Mouse (Mus musculus): Measurements from ENCODE around the gene Thy1. TPM values are rescaled to one million over a fixed set of nuclear protein-coding genes. Genes with fewer than 3 reads are reported as not detected.

Gene Thy1
- polyA plus RNA-seq, 1 experiment from 2014 or later: 2.4 TPM

DNA sequence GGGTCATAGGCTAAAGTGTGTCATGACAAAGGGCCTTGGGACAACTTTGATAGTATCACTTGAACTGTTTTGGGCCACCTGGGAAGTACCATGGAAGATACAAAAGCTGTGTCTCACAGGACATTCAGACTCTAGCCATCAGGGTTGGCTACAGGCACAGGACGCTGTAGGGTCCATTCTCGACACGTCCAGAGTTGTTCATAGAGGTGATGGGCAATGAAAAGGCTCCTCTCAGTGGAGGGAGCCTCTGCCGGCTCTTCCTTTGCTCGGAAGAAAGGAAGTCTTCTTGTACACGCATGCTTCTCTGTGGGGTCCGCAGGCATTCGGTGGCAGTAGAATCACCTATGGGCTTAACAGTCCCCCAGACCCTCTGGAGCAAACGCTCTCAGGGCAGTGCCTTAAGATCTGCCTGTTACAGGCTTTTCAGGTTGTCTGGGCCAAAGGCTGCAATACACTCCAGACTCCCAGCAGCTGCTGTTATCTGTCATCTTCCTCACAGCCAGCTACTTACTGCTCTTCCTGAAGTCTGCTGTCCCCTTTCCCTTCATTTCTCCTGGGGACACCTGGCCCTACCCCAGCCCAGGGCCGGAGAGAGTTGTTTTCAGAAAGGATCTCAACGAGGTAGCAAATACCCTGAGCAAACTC lies 34.2 kb downstream of the Thy1 start:
- H3K4me1 ChIP-seq (ENCODE audit: control insufficient read depth, insufficient read depth, low read length): 0 out of 2 replicates have a peak, but pooled peaks cover 2% of the 10 kb centered on the region
- DNase-seq (ENCODE audit: low spot score) (no peak), ATAC-seq (replicated peaks; ENCODE audit: insufficient number of reproducible peaks, low FRiP score, low TSS enrichment, low read depth) (no peak)
- H3K9me3 ChIP-seq (replicated peaks; ENCODE audit: control insufficient read depth, low read length): no peaks in the 10 kb centered on the region
- H3K4me2 ChIP-seq (ENCODE audit: low read depth, low read length): no peak overlapping the region
- no peaks in the 10 kb centered on the region for H3K36me3 ChIP-seq (replicated peaks; ENCODE audit: control insufficient read depth, insufficient read depth, low read depth, low read length)
- H3K4me3 ChIP-seq (ENCODE audit: low read depth, low read length): no peak overlapping the region
- no peak overlapping the region for H3K9ac ChIP-seq (replicated peaks; ENCODE audit: low read length)
- no peak overlapping the region for H3K27ac ChIP-seq (replicated peaks; ENCODE audit: low read depth, low read length)
- no peaks in the 10 kb centered on the region for H3K27me3 ChIP-seq (ENCODE audit: control insufficient read depth, insufficient read depth, low read length)
- 84% methylated on average over 11 of the region's 11 CpGs for WGBS

DNA sequence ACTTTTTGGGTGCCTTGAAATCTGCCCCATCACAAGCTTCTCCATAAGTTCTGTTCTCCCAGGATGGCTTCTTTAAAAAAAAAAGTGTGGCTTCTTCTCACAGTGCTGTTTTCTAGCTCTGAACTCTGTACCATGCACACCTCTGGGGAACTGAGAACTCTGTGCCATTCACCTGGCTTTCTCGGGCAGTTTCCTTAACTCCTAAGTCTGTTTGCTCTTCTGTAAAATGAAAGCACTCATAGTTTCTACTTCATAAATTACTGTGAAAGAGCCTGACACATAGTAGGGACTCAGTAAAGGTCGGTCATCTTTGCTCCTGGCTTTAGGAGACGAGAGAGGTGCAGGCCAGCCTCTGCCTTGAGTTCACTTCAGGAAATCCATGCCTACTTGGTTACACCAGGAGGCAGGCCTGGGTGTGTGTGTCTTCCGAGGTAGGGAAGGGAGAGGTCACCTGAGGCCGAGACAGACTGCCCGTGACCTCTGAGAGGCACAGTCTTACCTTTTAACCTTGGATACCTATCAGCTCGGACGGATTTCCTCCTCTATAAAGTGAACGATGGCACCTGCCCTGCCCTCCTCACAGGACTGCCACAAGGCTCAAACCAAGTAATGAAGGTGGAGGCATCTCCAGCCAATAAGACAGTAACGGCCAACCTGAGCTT lies 35.1 kb downstream of the Thy1 start:
- DNase-seq (ENCODE audit: low spot score): no peak
- no peaks in the 10 kb centered on the region for H3K4me1 ChIP-seq (ENCODE audit: control insufficient read depth, insufficient read depth, low read length)
- H3K27me3 ChIP-seq (ENCODE audit: control insufficient read depth, insufficient read depth, low read length): no peaks in the 10 kb centered on the region
- WGBS: 74% methylated on average over 10 of the region's 10 CpGs
- H3K27ac ChIP-seq (replicated peaks; ENCODE audit: low read depth, low read length): no peak overlapping the region
- no peak overlapping the region for H3K4me3 ChIP-seq (ENCODE audit: low read depth, low read length)
- H3K9me3 ChIP-seq (replicated peaks; ENCODE audit: control insufficient read depth, low read length): no peaks in the 10 kb centered on the region
- ATAC-seq (replicated peaks; ENCODE audit: insufficient number of reproducible peaks, low FRiP score, low TSS enrichment, low read depth): no peak
- H3K36me3 ChIP-seq (replicated peaks; ENCODE audit: control insufficient read depth, insufficient read depth, low read depth, low read length): no peaks in the 10 kb centered on the region
- H3K4me2 ChIP-seq (ENCODE audit: low read depth, low read length): no peak overlapping the region
- no peak overlapping the region for H3K9ac ChIP-seq (replicated peaks; ENCODE audit: low read length)

GRCm38 (mm10) chr9:44078955-44079756 lies 36.0 kb downstream of the Thy1 start:
- no peaks in the 10 kb centered on the region for H3K9me3 ChIP-seq (replicated peaks; ENCODE audit: control insufficient read depth, low read length)
- DNase-seq (ENCODE audit: low spot score) (no peak), ATAC-seq (replicated peaks; ENCODE audit: insufficient number of reproducible peaks, low FRiP score, low TSS enrichment, low read depth) (no peak)
- H3K9ac ChIP-seq (replicated peaks; ENCODE audit: low read length): no peak overlapping the region
- WGBS: 42% methylated on average over 16 of the region's 16 CpGs
- no peaks in the 10 kb centered on the region for H3K36me3 ChIP-seq (replicated peaks; ENCODE audit: control insufficient read depth, insufficient read depth, low read depth, low read length)
- H3K4me2 ChIP-seq (ENCODE audit: low read depth, low read length): no peak overlapping the region
- no peaks in the 10 kb centered on the region for H3K27me3 ChIP-seq (ENCODE audit: control insufficient read depth, insufficient read depth, low read length)
- no peaks in the 10 kb centered on the region; the same call in 1 of the 2 replicates for H3K4me1 ChIP-seq (ENCODE audit: control insufficient read depth, insufficient read depth, low read length)
- H3K27ac ChIP-seq (replicated peaks; ENCODE audit: low read depth, low read length): no peak overlapping the region
- H3K4me3 ChIP-seq (ENCODE audit: low read depth, low read length): no peak overlapping the region

DNA sequence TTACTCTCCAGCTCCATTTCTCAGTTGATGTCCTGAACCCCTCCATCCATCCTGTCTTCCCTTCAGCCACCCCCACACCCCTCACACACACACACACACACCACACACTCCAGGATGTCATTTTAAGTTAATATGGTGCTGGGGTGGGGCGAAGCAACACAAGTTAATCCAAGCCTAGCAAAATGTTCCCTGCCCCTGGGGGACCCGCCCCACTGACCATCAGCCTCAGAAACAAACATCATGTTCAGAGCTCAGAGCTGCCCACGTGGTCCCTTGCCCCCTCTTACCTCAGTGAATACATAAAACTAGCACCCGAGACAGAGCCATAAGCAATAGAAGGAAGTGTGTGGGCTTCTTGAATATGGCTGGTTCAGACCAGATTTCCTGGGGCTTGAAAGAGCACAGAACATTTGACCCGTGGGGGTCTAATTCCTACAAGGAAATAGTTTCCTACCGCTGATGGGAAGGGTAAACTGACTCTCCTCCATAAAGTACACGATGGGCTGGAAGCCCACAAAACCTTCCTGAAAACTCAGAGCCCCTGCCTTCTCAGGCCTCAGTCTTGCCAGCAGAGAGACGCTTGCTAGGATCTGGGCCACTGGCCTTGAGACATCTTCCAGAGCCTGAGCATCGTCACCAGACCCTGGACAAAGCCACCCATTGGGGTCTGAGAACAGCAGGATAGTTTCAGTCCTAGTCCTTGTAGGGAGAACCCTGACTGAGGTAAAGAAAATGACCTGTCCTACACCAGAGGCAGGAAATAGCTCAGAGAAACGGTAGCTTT lies 37.0 kb downstream of the Thy1 start:
- H3K27me3 ChIP-seq (ENCODE audit: control insufficient read depth, insufficient read depth, low read length): no peaks in the 10 kb centered on the region
- no peak overlapping the region for H3K27ac ChIP-seq (replicated peaks; ENCODE audit: low read depth, low read length)
- H3K9ac ChIP-seq (replicated peaks; ENCODE audit: low read length): no peak overlapping the region
- DNase-seq (ENCODE audit: low spot score): no peak
- no peaks in the 10 kb centered on the region; the same call in 1 of the 2 replicates for H3K4me1 ChIP-seq (ENCODE audit: control insufficient read depth, insufficient read depth, low read length)
- 69% methylated on average over 10 of the region's 10 CpGs for WGBS
- no peaks in the 10 kb centered on the region for H3K36me3 ChIP-seq (replicated peaks; ENCODE audit: control insufficient read depth, insufficient read depth, low read depth, low read length)
- no peak overlapping the region for H3K4me3 ChIP-seq (ENCODE audit: low read depth, low read length)
- H3K4me2 ChIP-seq (ENCODE audit: low read depth, low read length): no peak overlapping the region
- no peaks in the 10 kb centered on the region for H3K9me3 ChIP-seq (replicated peaks; ENCODE audit: control insufficient read depth, low read length)
- no peak for ATAC-seq (replicated peaks; ENCODE audit: insufficient number of reproducible peaks, low FRiP score, low TSS enrichment, low read depth)

GRCm38 (mm10) chr9:44080953-44081352 lies 37.8 kb downstream of the Thy1 start:
- no peaks in the 10 kb centered on the region for H3K9me3 ChIP-seq (replicated peaks; ENCODE audit: control insufficient read depth, low read length)
- H3K27ac ChIP-seq (replicated peaks; ENCODE audit: low read depth, low read length): no peak overlapping the region
- DNase-seq (ENCODE audit: low spot score) (no peak), ATAC-seq (replicated peaks; ENCODE audit: insufficient number of reproducible peaks, low FRiP score, low TSS enrichment, low read depth) (no peak)
- no peak overlapping the region for H3K4me2 ChIP-seq (ENCODE audit: low read depth, low read length)
- no peak overlapping the region for H3K4me3 ChIP-seq (ENCODE audit: low read depth, low read length)
- 94% methylated on average over 5 of the region's 5 CpGs for WGBS
- no peak overlapping the region for H3K9ac ChIP-seq (replicated peaks; ENCODE audit: low read length)
- peaks cover 4% of the 10 kb centered on the region for H3K27me3 ChIP-seq (ENCODE audit: control insufficient read depth, insufficient read depth, low read length)
- H3K36me3 ChIP-seq (replicated peaks; ENCODE audit: control insufficient read depth, insufficient read depth, low read depth, low read length): no peaks in the 10 kb centered on the region
- no peaks in the 10 kb centered on the region; the same call in 1 of the 2 replicates for H3K4me1 ChIP-seq (ENCODE audit: control insufficient read depth, insufficient read depth, low read length)

GRCm38 (mm10) chr9:44081581-44081980 lies 38.4 kb downstream of the Thy1 start:
- Histone ChIP-seq H3K4me1 (ENCODE audit: control insufficient read depth, insufficient read depth, low read length) (no peaks in the 10 kb centered on the region; the same call in 1 of the 2 replicates), H3K9me3 (replicated peaks; ENCODE audit: control insufficient read depth, low read length) (no peaks in the 10 kb centered on the region), H3K4me2 (ENCODE audit: low read depth, low read length) (no peak overlapping the region), H3K27me3 (ENCODE audit: control insufficient read depth, insufficient read depth, low read length) (peaks cover 6% of the 10 kb centered on the region), H3K9ac (replicated peaks; ENCODE audit: low read length) (no peak overlapping the region), H3K27ac (replicated peaks; ENCODE audit: low read depth, low read length) (no peak overlapping the region), H3K4me3 (ENCODE audit: low read depth, low read length) (no peak overlapping the region), H3K36me3 (replicated peaks; ENCODE audit: control insufficient read depth, insufficient read depth, low read depth, low read length) (no peaks in the 10 kb centered on the region)
- 69% methylated on average over 5 of the region's 5 CpGs for WGBS
- DNase-seq (ENCODE audit: low spot score): no peak
- no peak for ATAC-seq (replicated peaks; ENCODE audit: insufficient number of reproducible peaks, low FRiP score, low TSS enrichment, low read depth)

DNA sequence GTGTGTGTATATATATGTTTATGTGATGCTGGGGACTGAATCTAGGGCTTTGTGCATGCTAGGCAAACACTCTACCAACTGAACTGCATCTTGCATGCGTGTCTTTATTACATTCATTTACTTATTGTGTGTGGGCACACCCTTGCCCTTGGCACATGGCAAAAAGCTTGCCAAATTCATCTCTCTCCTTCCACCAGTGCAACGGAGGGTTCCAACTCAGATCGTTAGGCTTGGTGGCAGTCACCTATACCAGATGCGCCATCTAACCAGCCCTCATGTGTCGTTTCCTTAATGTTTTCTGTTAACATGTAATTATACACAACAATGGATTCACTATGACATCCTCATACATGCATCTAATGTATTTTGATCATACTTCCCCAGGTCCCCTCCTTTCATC lies 39.1 kb downstream of the Thy1 start:
- Histone ChIP-seq H3K36me3 (replicated peaks; ENCODE audit: control insufficient read depth, insufficient read depth, low read depth, low read length) (no peaks in the 10 kb centered on the region), H3K27ac (replicated peaks; ENCODE audit: low read depth, low read length) (no peak overlapping the region), H3K4me3 (ENCODE audit: low read depth, low read length) (no peak overlapping the region), H3K9me3 (replicated peaks; ENCODE audit: control insufficient read depth, low read length) (no peaks in the 10 kb centered on the region), H3K4me1 (ENCODE audit: control insufficient read depth, insufficient read depth, low read length) (no peaks in the 10 kb centered on the region; the same call in 1 of the 2 replicates), H3K27me3 (ENCODE audit: control insufficient read depth, insufficient read depth, low read length) (peaks cover 6% of the 10 kb centered on the region), H3K4me2 (ENCODE audit: low read depth, low read length) (no peak overlapping the region), H3K9ac (replicated peaks; ENCODE audit: low read length) (no peak overlapping the region)
- DNase-seq (ENCODE audit: low spot score) (no peak), ATAC-seq (replicated peaks; ENCODE audit: insufficient number of reproducible peaks, low FRiP score, low TSS enrichment, low read depth) (no peak)
- 93% methylated on average over 5 of the region's 5 CpGs for WGBS

Measured in embryonic facial prominence, embryonic 11.5 days (tissue).